Mouse (Mus musculus) A20 (cell line): ENCODE data around the gene Ppa1.
A peak's percentile ranks its signal among the peaks of the same experiment; 100 is the strongest.

Experiments used
- DNase-seq: peaks from one replicate; pipeline ENCODE4 v3.0.0-alpha.2; 2011; ENCODE audit warnings: low read depth, low spot score

Ppa1 gene

DNA sequence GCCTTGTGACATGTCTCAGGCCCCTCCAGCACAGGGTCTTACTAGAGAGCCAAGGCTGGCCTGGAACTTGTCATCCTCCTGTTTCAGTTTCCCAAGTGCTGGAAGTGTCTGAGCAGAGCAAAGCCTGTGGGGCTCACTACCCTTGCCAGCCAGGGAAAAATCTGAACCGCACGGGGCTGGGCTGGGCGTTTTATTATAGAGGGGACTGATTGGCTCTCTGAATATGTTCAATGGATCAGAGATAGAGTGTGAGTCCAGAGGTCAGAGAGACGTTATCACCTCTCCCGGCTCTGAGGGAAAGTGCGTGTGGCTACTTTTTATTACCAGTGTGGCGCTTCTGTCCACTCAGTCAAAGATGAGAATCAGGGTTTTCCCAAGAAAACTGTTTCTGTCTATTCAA lies 1.8 kb upstream of the Ppa1 start:
- DNase-seq: no peak

GRCm38 (mm10) chr10:61648737-61649645 lies 639 bp downstream of the Ppa1 start:
- DNase-seq: peak; percentile 57

DNA sequence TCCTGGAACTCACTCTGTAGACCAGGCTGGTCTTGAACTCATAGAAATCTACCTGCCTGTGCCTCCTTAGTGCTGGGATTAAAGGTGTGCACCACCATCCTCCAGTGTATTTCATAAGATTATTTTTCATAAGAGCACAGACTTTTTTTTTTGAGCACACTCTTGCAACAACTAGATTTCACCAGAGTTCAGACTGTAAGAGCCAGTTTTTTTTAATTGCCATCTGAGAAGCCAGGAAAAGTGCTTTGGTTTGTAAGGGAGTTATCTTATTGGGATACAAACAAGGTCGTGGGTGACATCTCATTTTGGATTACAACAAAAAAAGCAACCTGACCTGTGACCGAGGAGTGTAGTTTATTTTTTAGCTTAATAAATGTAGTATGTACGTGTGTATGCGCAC lies 5.8 kb downstream of the Ppa1 start:
- DNase-seq: no peak

DNA sequence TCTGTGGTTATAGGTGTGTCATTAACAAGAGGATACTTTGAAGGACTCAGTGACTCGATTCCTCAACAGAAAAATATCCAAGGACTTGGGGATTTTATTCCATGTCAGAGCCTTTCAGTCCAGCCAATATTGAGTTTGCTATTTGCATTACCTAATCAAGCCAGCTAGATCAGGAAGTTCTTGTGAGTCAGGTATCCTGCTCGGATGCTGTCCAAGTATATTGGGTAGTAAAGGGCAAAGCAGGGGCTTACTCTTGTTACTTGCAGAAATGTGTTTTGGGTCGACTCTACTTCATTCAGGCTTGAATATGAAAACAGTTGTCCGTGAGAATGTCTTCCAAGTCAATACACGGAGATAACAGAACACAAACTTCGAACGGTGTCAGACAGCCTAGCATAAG lies 6.3 kb downstream of the Ppa1 start:
- no peak for DNase-seq

DNA sequence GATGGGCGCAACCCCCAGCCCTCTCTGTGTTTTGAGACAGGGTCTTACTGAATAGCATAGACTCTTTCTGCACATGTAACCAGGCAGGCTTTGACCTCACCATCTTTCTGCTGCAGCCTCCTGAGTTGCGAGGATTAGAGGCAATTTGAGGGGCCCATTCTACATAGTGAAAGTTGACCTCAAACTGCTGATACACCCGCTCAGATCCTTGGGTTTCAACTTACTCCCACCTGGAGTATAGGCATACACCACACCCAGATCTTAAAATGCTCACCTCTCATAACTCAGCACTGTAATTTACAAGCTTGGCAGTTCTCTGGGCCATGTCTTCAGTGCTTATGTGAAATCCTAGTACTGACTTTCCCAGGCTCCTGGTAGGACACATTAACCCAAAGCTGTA lies 6.8 kb downstream of the Ppa1 start:
- no peak for DNase-seq

- peak; percentile 13 for DNase-seq
Measured at GRCm38 (mm10) chr10:61656928-61657882, 8.9 kb downstream of the Ppa1 start.

DNA sequence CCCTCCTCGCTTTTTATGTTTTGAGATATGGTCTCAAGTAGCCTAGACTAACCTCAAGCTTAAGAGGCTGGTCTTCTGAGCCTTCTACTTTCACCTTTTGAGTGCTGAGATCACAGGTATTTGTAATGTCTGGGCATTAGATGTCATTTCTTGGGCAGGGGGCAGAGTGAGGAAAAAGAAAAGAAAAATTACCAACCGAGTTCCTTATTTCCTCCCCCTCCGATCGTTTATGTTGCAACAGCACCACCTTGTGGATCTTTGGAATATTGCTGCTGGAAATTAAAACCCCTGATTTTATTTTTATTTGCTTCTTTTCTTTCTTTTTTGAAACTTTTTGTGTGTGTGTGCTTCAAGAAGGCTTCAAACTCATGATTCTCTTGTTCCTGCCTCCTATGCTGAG lies 9.6 kb downstream of the Ppa1 start:
- DNase-seq: peak; percentile 60

GRCm38 (mm10) chr10:61661887-61662286 lies 13.5 kb downstream of the Ppa1 start:
- no peak for DNase-seq

- DNase-seq: no peak
Measured at GRCm38 (mm10) chr10:61662391-61662988, 14.1 kb downstream of the Ppa1 start.

DNA sequence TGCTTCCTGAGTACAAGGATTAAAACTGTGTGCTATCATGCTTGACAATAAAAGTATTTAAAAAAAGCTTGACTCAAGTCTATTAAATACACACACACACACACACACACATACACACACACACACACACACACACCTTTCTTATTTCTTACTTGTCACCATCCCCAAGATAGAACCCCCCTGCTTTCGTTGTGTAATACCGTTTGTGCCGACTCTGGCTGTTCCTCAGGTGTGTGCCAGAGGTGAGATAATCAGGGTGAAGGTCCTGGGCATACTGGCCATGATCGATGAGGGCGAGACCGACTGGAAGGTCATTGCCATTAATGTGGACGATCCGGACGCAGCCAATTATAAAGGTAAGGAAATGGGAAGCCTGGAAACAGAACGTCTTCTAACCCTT lies 16.8 kb downstream of the Ppa1 start:
- no peak for DNase-seq

DNA sequence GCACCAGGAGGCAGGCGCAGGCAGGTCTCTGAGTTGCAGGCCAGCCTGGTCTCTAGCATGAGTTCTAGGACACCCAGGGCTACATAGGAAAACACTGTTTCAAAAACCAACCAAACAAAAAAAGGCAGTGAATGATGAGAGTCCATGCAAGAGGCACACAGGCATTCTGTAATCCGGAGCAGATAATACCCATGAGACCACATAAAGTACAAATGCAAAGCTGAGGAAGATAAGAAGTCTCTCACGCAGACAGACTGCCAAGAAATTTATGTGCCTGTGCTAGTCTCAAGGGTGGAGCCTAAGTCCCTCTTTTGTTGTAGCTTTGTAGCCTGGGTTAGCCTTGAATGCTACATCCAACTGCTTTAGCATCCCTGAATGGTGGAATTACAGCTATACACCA lies 17.3 kb downstream of the Ppa1 start:
- DNase-seq: no peak

- no peak for DNase-seq
Measured at GRCm38 (mm10) chr10:61669289-61669688, 20.9 kb downstream of the Ppa1 start.

DNA sequence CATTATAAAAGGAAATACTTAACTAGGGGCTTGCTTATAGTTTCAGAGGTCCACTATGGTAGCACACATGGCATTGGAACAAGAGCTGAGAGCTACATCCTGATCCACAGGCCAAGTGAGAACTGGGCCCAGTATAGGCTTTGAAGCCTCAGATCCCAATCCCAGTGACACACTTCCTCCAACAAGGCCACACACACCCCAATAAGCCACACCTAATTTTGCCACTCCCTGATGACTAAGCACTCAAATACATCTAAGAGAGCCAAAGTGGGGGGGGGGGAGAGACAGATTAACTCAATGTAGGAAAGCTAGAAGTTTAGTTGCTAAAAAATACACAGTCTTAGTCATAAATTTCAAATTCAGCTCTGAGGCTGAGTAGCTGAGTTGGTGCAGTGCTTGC lies 21.5 kb downstream of the Ppa1 start:
- no peak for DNase-seq

DNA sequence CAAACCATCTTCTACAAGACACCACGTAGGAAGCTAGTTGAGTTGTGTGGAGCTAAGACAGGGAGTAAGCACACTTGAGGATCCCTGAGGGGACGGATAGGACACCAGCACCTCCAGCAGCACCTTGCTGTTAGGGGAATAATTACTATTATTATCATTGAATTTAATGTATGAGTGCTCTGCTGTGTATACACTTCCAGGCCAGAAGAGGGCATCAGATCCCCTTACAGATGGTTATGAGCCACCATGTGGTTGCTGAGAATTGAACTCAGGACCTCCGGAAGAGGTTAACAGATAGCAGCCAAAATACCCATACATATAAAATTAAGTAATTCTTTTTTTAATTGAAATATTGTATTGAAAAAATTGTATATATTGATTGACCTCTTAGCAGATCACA lies 22.4 kb downstream of the Ppa1 start:
- DNase-seq: peak; percentile 46

DNA sequence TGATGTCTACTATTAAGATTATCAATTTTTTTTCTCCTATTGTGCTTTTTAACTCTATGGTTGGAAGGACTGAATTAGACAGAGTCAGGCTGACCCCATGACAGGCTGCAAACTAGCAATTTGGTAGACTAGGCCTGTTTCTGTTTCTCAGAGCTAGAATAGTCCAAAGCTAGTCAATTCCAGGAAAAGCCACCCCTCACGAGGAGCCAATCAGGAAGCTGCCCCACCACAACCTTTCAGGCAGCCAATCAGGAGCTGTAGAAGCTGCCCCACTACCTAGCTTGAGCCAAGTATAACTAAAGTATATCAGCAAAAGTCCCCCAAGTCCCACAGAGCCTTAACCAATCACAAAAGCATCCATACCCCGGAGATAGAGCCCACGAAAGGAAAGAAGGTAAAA lies 27.6 kb downstream of the Ppa1 start:
- DNase-seq: no peak

- no peak for DNase-seq
Measured at GRCm38 (mm10) chr10:61679545-61679944, 31.2 kb downstream of the Ppa1 start.

DNA sequence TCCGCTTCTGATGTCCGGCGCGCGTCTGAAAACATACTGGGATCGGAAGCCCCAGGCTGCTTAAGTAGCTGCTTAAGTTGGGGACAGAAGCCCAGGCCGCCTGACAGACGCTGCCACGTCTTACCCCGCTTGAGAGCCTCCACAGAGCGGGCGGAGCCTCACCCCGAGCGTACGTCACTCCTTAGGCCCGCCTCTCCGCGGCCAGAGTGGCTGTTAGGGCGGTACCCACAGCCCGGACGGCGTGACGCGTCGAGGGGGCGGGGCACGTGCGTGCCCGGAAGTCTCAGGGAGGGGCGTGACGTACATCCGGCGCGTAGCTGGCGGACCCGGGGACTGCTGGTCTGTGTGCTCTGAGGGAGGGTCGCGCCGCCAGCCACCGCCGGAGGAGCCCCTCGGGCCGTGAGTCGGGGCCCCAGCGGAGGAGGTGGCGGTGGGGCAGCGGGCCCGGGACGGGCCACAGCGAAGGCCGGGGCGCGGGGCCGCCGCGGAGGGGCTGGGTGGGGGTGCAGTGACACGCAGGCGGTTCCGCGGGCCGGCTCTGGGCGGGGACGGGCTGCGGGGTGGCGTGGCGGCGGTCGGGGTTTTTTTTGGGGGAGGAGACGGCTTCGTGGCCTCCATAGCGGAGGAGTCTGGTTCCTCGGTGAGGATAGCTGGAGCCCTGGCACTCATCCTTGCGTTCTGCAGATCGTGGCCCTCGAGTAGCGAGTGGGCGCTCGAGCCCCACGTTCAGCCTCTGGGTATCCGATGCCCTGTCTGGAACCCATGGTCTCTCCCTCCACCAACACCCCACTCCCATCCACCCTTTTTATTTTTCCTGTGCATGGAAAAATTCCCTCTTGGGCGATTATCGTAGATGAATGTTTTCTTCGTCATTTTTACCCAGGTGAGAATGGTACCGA lies 31.9 kb downstream of the Ppa1 start, which contains the start of gene Sar1a:
Gene Sar1a (plus strand): TSS at position 285 of the 899 bp plus-strand sequence.
- peak; percentile 98 for DNase-seq

GRCm38 (mm10) chr10:61689405-61689804 lies 41.1 kb downstream of the Ppa1 start:
- DNase-seq: no peak

- DNase-seq: no peak
Measured at GRCm38 (mm10) chr10:61693563-61693962, 45.2 kb downstream of the Ppa1 start.

- DNase-seq: peak; percentile 96
Measured at GRCm38 (mm10) chr10:61694870-61695670, 46.7 kb downstream of the Ppa1 start, which contains the start of gene Tysnd1. Tysnd1 (plus strand) TSS chr10:61695514.
